Mouse (Mus musculus) hindbrain, embryonic 13.5 days (tissue): Measurements from ENCODE around the gene Npepl1. TPM values are rescaled to one million over a fixed set of nuclear protein-coding genes. Genes with fewer than 3 reads are reported as not detected.
A peak's percentile ranks its signal among the peaks of the same experiment; 100 is the strongest.

Experiments used
- ATAC-seq: fragments of 200-750 bp; cut with Nextera tagmentation; 2 replicates; pipeline ENCODE4 v1.8.0; 2017; ENCODE audit warnings: moderate TSS enrichment; ENCODE audit not compliant: low FRiP score
- H3K27ac ChIP-seq: fragments of 300-500 bp; sonication (generic); 2 replicates; pipeline ENCODE4 v1.5.1; 2015; ENCODE audit warnings: inconsistent platforms, mild to moderate bottlenecking, moderate library complexity
- H3K27me3 ChIP-seq: fragments of 300-500 bp; sonication (generic); 2 replicates; pipeline ENCODE4 v1.6.1; 2015; ENCODE audit warnings: mild to moderate bottlenecking, inconsistent platforms
- H3K36me3 ChIP-seq: fragments of 300-500 bp; sonication (generic); 2 replicates; pipeline ENCODE4 v1.6.1; 2015; ENCODE audit warnings: mild to moderate bottlenecking, inconsistent platforms
- H3K4me1 ChIP-seq: fragments of 300-500 bp; sonication (generic); replicated peaks from 2 replicates; pipeline ENCODE4 v1.6.1; 2015; ENCODE audit warnings: inconsistent platforms
- H3K4me2 ChIP-seq: fragments of 300-500 bp; sonication (generic); 2 replicates; pipeline ENCODE4 v1.6.1; 2015; ENCODE audit warnings: inconsistent platforms, mild to moderate bottlenecking, moderate library complexity
- H3K4me3 ChIP-seq: fragments of 300-500 bp; sonication (generic); 2 replicates; pipeline ENCODE4 v1.5.1; 2015; ENCODE audit warnings: mild to moderate bottlenecking, inconsistent platforms
- H3K9ac ChIP-seq: fragments of 300-500 bp; sonication (generic); 2 replicates; pipeline ENCODE4 v1.6.1; 2015; ENCODE audit warnings: mild to moderate bottlenecking, inconsistent platforms
- H3K9me3 ChIP-seq: fragments of 300-500 bp; sonication (generic); 2 replicates; pipeline ENCODE4 v1.6.1; 2016; ENCODE audit warnings: inconsistent platforms
- WGBS: fragments of 180-500 bp; shearing (Covaris S2); methylation state at CpG from one replicate; pipeline ENCODE4 v1.1.7; 2015; 5-methylcytosine and 5-hydroxymethylcytosine counted together
- polyA plus RNA-seq: library from polyadenylated mRNA; unstranded; fragments of >200 nt; fragmentation: Nextera tagmentation; extraction: Ambion mirVana; gene quantifications from 2 replicates; pipeline ENCODE4 v1.2.1, GENCODE M21; 2015

Gene Npepl1
- 15.0 and 15.5 TPM in 2 replicates for polyA plus RNA-seq

DNA sequence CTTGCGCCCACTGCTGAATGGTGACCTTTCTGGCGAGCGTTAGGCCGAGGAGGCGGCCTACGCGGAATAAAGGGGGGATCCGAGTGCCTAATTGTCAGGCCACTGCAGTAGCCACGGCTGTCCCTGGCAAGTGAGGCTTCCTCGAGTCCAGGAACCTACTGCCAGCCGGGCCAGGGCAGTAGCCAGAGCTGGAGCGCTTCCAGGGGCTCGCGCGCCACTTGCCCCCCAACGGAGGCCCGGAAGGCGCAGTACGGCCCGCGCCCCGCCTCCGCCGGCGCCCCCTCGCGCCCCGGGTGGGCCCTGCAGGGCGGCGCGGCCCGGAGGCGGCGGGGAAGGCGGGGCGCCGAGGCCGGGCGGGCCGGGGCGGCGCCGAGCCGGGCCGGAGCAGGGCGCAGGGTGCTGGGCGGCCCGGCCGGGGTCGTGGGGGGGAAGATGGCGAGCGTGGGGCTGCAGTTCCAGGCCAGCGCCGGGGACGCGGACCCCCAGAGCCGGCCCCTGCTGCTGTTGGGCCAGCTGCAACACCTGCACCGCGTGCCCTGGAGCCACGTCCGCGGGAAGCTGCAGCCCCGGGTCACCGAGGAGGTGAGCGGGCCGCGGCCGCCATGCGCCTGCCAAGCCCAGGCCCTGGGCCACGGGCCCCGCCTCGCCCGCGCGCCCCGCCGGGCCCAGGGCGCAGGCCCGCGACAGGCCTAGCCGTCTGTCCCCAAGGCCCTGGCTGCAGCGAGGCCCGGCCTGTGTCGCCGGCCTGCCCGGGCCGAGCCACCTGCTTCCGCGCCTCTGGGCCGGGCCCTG is at the start of gene Npepl1:
TSS of gene Npepl1 (plus strand) at position 359 of the 792 bp plus-strand sequence.
- 2% methylated on average over 61 of the region's 90 CpGs for WGBS
- H3K36me3 ChIP-seq, result 0 out of 2 replicates have a peak, but pooled peaks cover 2% of the 10 kb centered on the region
- peak within 1 kb of the TSS; percentile 31 for H3K27ac ChIP-seq

GRCm38 (mm10) chr2:174061219-174061618 is 48.9 kb upstream of the Npepl1 start:
- H3K4me3 ChIP-seq, result no peak overlapping the region
- no peak for ATAC-seq
- H3K4me2 ChIP-seq, result no peak overlapping the region
- no peaks in the 10 kb centered on the region for H3K36me3 ChIP-seq
- no peak overlapping the region for H3K9ac ChIP-seq
- 12% methylated on average over 2 of the region's 2 CpGs for WGBS
- 0 out of 2 replicates have a peak, but pooled peaks cover 8% of the 10 kb centered on the region for H3K4me1 ChIP-seq
- peaks cover 5% of the 10 kb centered on the region; the same call in 1 of the 2 replicates for H3K27me3 ChIP-seq
- H3K27ac ChIP-seq, result no peak overlapping the region
- no peaks in the 10 kb centered on the region for H3K9me3 ChIP-seq

More for the DNA sequence above, at the start of gene Npepl1:
- Histone ChIP-seq H3K27me3 (no peaks in the 10 kb centered on the region), H3K9ac (peak within 1 kb of the TSS; percentile 76), H3K4me2 (peak within 1 kb of the TSS; percentile 68), H3K4me3 (peak within 1 kb of the TSS; percentile 45), H3K9me3 (no peaks in the 10 kb centered on the region), H3K4me1 (peaks cover 23% of the 10 kb centered on the region)
- peak; percentile 76 for ATAC-seq

- H3K9me3 ChIP-seq, result no peaks in the 10 kb centered on the region
- H3K36me3 ChIP-seq, result no peaks in the 10 kb centered on the region
- no peak overlapping the region for H3K4me2 ChIP-seq
- H3K27ac ChIP-seq, result no peak overlapping the region
- H3K9ac ChIP-seq, result no peak overlapping the region
- ATAC-seq, result no peak
- peaks cover 5% of the 10 kb centered on the region; the same call in 1 of the 2 replicates for H3K27me3 ChIP-seq
- WGBS, result 83% methylated on average over 6 of the region's 6 CpGs
- 0 out of 2 replicates have a peak, but pooled peaks cover 8% of the 10 kb centered on the region for H3K4me1 ChIP-seq
- H3K4me3 ChIP-seq, result no peak overlapping the region
Measured at GRCm38 (mm10) chr2:174063074-174063473, 47.1 kb upstream of the Npepl1 start.

GRCm38 (mm10) chr2:174063527-174064211 is 46.5 kb upstream of the Npepl1 start:
- Histone ChIP-seq H3K9me3 (no peaks in the 10 kb centered on the region), H3K4me1 (0 out of 2 replicates have a peak, but pooled peaks cover 8% of the 10 kb centered on the region), H3K9ac (no peak overlapping the region), H3K4me2 (no peak overlapping the region), H3K4me3 (no peak overlapping the region), H3K27ac (no peak overlapping the region), H3K27me3 (peaks cover 4% of the 10 kb centered on the region; the same call in 1 of the 2 replicates), H3K36me3 (no peaks in the 10 kb centered on the region)
- no peak for ATAC-seq
- 65% methylated on average over 9 of the region's 9 CpGs for WGBS

GRCm38 (mm10) chr2:174067793-174068419 is 42.2 kb upstream of the Npepl1 start:
- no peaks in the 10 kb centered on the region for H3K27me3 ChIP-seq
- H3K27ac ChIP-seq, result no peak overlapping the region
- no peak overlapping the region for H3K9ac ChIP-seq
- H3K4me2 ChIP-seq, result no peak overlapping the region
- H3K36me3 ChIP-seq, result no peaks in the 10 kb centered on the region
- no peak for ATAC-seq
- H3K4me1 ChIP-seq, result peaks cover 8% of the 10 kb centered on the region
- no peaks in the 10 kb centered on the region for H3K9me3 ChIP-seq
- H3K4me3 ChIP-seq, result no peak overlapping the region
- 74% methylated on average over 6 of the region's 6 CpGs for WGBS

DNA sequence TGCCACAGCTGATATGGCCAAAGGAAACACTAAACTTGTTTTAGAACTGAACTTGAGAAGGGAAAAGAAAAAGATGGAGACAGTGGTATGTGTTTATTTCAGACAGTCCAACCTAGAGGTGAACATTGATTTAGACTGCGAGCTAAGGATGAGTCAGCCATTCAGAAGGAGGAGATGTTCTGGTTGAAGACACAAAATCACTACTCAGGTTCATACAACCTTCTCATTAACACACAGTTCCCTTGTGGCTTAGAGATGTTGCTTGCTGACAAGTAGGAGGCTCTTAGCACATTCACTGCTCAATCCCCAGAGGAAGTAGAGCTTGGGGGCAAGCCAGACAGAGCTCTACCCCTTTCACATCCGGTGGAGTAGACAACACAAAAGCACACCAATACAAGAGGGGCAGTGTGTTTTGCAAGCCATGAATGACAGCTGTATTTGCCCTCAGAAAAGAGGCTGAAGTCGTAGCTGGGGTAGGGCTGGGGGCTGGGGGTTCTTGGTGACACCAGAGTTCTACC is 40.6 kb upstream of the Npepl1 start:
- H3K4me2 ChIP-seq, result no peak overlapping the region
- H3K9ac ChIP-seq, result no peak overlapping the region
- H3K9me3 ChIP-seq, result no peaks in the 10 kb centered on the region
- peaks cover 15% of the 10 kb centered on the region for H3K4me1 ChIP-seq
- no peak for ATAC-seq
- no peaks in the 10 kb centered on the region for H3K27me3 ChIP-seq
- no peak overlapping the region for H3K27ac ChIP-seq
- H3K4me3 ChIP-seq, result no peak overlapping the region
- H3K36me3 ChIP-seq, result no peaks in the 10 kb centered on the region
- whole genome bisulfite sequencing, result 67% methylated on average over 3 of the region's 3 CpGs

- H3K9ac ChIP-seq, result no peak overlapping the region
- H3K4me1 ChIP-seq, result peaks cover 28% of the 10 kb centered on the region
- H3K27ac ChIP-seq, result no peak overlapping the region
- H3K36me3 ChIP-seq, result no peaks in the 10 kb centered on the region
- no peaks in the 10 kb centered on the region for H3K27me3 ChIP-seq
- no peak for ATAC-seq
- no peak overlapping the region for H3K4me3 ChIP-seq
- H3K9me3 ChIP-seq, result no peaks in the 10 kb centered on the region
- 89% methylated on average over 5 of the region's 5 CpGs for WGBS
- no peak overlapping the region for H3K4me2 ChIP-seq
Measured at GRCm38 (mm10) chr2:174071406-174071805, 38.7 kb upstream of the Npepl1 start.

DNA sequence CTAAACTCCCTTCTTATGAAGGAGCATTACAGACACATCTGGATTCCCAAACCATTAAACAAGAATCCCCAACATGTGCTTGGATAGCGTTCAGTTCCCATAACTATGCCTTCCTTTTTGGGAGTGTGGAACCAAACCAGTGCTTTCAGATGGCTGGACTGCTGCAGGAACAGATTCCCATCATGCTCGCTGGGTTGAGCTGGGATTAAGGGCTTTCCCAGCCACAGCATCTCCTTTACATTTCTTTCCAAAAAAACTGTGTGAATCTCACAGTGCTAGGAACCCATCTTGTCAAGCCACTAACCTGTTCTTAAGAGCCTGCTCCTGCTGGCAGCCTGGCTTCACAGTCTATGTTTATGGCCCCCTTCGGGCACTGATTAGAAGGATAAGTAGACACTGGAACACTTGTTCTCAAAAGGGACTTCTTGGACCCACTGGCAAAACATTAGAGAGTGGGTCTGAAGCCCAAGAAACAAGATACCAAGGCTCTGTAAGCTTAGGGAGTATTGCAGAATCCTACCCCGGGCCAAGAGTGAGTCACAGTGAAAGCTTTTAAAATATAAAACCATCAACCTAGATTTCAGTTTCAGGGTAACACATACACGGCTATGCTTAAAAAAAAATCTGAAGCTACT is 36.9 kb upstream of the Npepl1 start:
- Histone ChIP-seq H3K4me1 (peaks cover 46% of the 10 kb centered on the region), H3K27me3 (no peaks in the 10 kb centered on the region), H3K4me3 (no peak overlapping the region), H3K9me3 (no peaks in the 10 kb centered on the region), H3K4me2 (no peak overlapping the region), H3K9ac (no peak overlapping the region), H3K27ac (no peak overlapping the region), H3K36me3 (no peaks in the 10 kb centered on the region)
- WGBS, result 90% methylated on average over 5 of the region's 5 CpGs
- ATAC-seq, result no peak

DNA sequence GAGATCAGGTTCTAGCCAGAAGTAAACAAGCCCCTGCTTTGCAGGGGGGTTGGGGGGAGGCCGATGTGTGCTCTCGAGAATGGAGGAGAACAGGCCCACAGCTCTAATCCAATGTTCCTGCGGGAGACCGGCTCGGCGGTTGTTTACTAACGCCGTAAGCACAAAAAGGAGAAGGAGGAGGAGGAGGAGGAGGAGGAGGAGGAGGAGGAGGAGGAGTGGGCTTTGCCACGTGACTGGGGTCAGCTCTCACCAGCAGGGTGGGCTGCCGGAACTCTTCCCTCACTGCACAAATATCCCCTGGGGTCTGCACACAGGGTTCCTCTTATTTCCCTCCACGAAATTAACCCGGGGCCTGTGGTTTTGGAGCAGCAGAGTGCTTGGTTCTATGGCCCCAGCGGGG is 35.5 kb upstream of the Npepl1 start:
- H3K4me1 ChIP-seq, result peaks cover 48% of the 10 kb centered on the region
- 2% methylated on average over 13 of the region's 13 CpGs for WGBS
- no peaks in the 10 kb centered on the region for H3K27me3 ChIP-seq
- H3K9ac ChIP-seq, result peak overlapping the region; percentile 74
- ATAC-seq, result peak; percentile 11; the same call in 1 of the 2 replicates
- no peaks in the 10 kb centered on the region for H3K9me3 ChIP-seq
- H3K4me2 ChIP-seq, result peak overlapping the region; percentile 93
- peak overlapping the region; percentile 90 for H3K27ac ChIP-seq
- peak overlapping the region; percentile 74 for H3K4me3 ChIP-seq
- H3K36me3 ChIP-seq, result no peaks in the 10 kb centered on the region

- no peak for ATAC-seq
- 2% methylated on average over 22 of the region's 22 CpGs for WGBS
Measured at GRCm38 (mm10) chr2:174075072-174075570, 35.0 kb upstream of the Npepl1 start.

GRCm38 (mm10) chr2:174075673-174076432 is 34.3 kb upstream of the Npepl1 start, which contains the start of gene Stx16:
Gene Stx16, plus strand, starts transcription at chr2:174076308.
- Histone ChIP-seq H3K36me3 (no peaks in the 10 kb centered on the region), H3K27ac (peak within 1 kb of the TSS; percentile 90), H3K9me3 (no peaks in the 10 kb centered on the region), H3K9ac (peak within 1 kb of the TSS; percentile 78), H3K27me3 (no peaks in the 10 kb centered on the region), H3K4me2 (peak within 1 kb of the TSS; percentile 93), H3K4me1 (peaks cover 55% of the 10 kb centered on the region), H3K4me3 (peak within 1 kb of the TSS; percentile 74)
- peak; percentile 93 for ATAC-seq
- 2% methylated on average over 32 of the region's 32 CpGs for WGBS

More at GRCm38 (mm10) chr2:174075072-174075570, 35.0 kb upstream of the Npepl1 start:
- Histone ChIP-seq H3K36me3 (no peaks in the 10 kb centered on the region), H3K27ac (peak overlapping the region; percentile 90), H3K4me1 (peaks cover 48% of the 10 kb centered on the region), H3K4me2 (peak overlapping the region; percentile 93), H3K4me3 (peak overlapping the region; percentile 74), H3K9ac (peak overlapping the region; percentile 74), H3K9me3 (no peaks in the 10 kb centered on the region), H3K27me3 (no peaks in the 10 kb centered on the region)
